ENCODE assay signal across 8 mouse cellular contexts in genomic region chr13:41249538-41250317, GRCm38 (mm10). TPM values are rescaled to one million over a fixed set of nuclear protein-coding genes. Genes with fewer than 3 reads are reported as not detected.
DNase-seq lines count a peak whose midpoint lies in the region; ATAC-seq lines count a peak whose summit lies in the region.

Gene Smim13, plus strand, starts transcription at chr13:41249844.

- peak; percentile 98 for DNase-seq in Muller cell, postnatal 12 days (ENCODE audit: inconsistent ontology term)
- DNase-seq in cerebellum, adult 9-11 months = peak; percentile 95
- peak; percentile 95 to 96 for DNase-seq in frontal cortex, adult 2 months (ENCODE audit: extremely low spot score in 1 of 2, low spot score in 1 of 2)
- peak; percentile 97 for DNase-seq in hindbrain, embryonic 11.5 days (ENCODE audit: low spot score)
- DNase-seq in layer of hippocampus, postnatal 10 days (ENCODE audit: low spot score in 2 of 2) = peak; percentile 87 to 90
- DNase-seq in lung, postnatal 10 days = peak; percentile 97
- peak; percentile 93 for DNase-seq in ovary, postnatal 36 days (ENCODE audit: low spot score)
- peak; percentile 94 for DNase-seq in thymus, postnatal 25 days

- peak within 1 kb of the TSS; percentile 64 for H3K9ac ChIP-seq in hindbrain, embryonic 11.5 days (ENCODE audit: low read depth, low read length)

- peak; percentile 99 for ATAC-seq in hindbrain, embryonic 11.5 days (ENCODE audit: low FRiP score)

- H3K27me3 ChIP-seq in hindbrain, embryonic 11.5 days (ENCODE audit: control insufficient read depth, insufficient read depth, low read length) = no peaks in the 10 kb centered on the region

- WGBS in hindbrain, embryonic 11.5 days = 0% methylated on average over 61 of the region's 78 CpGs

- peak within 1 kb of the TSS; percentile 77; the same call in 1 of the 2 replicates for H3K27ac ChIP-seq in hindbrain, embryonic 11.5 days (ENCODE audit: low read depth, low read length)

- peak within 1 kb of the TSS; percentile 80 for H3K4me2 ChIP-seq in hindbrain, embryonic 11.5 days (replicated peaks; ENCODE audit: low read depth, low read length)

- H3K4me1 ChIP-seq in hindbrain, embryonic 11.5 days (replicated peaks; ENCODE audit: control insufficient read depth, insufficient read depth, low read length) = no peaks in the 10 kb centered on the region

- peak within 1 kb of the TSS; percentile 71 for H3K4me3 ChIP-seq in hindbrain, embryonic 11.5 days (ENCODE audit: low read depth, low read length)

- H3K36me3 ChIP-seq in hindbrain, embryonic 11.5 days (ENCODE audit: control insufficient read depth, insufficient read depth, low read length) = no peaks in the 10 kb centered on the region

- no peaks in the 10 kb centered on the region for H3K9me3 ChIP-seq in hindbrain, embryonic 11.5 days (ENCODE audit: control insufficient read depth, low read length)

RNA-seq across cellular contexts. Expression of gene Smim13, which starts in this region (rescaled TPM):
- polyA plus RNA-seq in frontal cortex, adult 2 months (2012; rRNA removed) = 101 and 102 TPM in 2 replicates
- 11.0 and 13.9 TPM in 2 replicates for polyA plus RNA-seq in hindbrain, embryonic 11.5 days (2014; fragmentation: Nextera tagmentation; extraction: Ambion mirVana)
- 100 to 1,000 TPM; 122 to 128 TPM for total RNA-seq in layer of hippocampus, postnatal 10 days (2021)

Comparison
In these comparisons a context has a peak if more than half of its experiments do, and no peak if none do; other contexts are left out.
1. Peak in every context shown above with its lines: DNase-seq, ATAC-seq, H3K4me3 ChIP-seq and H3K27ac ChIP-seq.